Mouse (Mus musculus): ENCODE results near the gene Erich2. TPM values are rescaled to one million over a fixed set of nuclear protein-coding genes. Genes with fewer than 3 reads are reported as not detected.
"Not testable (repeated sequence)": the region's sequence is repeated elsewhere in the genome, so short reads cannot be mapped to it uniquely, and the experiment has no call there.

Erich2 gene
- polyA plus RNA-seq, 1 experiment from 2014 or later, result not detected

DNA sequence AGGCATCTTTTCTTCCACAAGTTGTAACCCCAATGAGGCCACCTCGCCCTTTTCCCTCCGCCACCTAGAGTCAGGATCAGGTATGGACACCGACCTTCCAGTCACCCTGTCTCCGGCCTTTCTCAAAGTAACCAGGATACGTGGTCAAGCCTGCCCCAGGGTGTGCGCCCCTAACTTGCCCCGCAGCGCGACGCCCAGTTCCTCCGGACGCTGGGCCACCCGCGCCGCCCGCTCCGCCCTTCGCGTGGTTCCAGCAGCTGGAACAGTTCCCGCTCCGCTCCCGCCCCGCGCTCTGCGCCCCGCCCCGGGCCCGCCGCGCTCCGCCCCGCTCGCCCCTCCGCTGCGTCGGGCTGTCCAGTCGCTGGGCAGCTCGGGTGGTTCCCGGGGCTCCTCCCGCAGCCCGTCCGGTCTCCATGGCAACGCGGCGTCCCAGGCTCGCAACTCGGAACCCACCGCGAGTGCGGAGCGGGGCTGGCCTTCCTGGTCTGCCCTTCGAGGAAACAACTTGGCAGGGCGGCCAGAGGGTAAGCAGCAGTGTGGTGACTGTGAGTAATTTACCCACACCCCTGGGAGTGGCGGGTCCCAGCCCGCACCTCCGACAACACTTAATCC is 508 bp downstream of the Erich2 start:
- Histone ChIP-seq H3K9me3 (replicated peaks; ENCODE audit: control insufficient read depth, low read length) (no peaks in the 10 kb centered on the region), H3K27ac (ENCODE audit: low read length) (no peak overlapping the region), H3K4me2 (ENCODE audit: low read depth, low read length) (peak overlapping the region; percentile 68), H3K36me3 (ENCODE audit: control insufficient read depth, insufficient read depth) (no peaks in the 10 kb centered on the region), H3K27me3 (ENCODE audit: control insufficient read depth, insufficient read depth, low read depth, low read length) (peaks cover 13% of the 10 kb centered on the region), H3K4me3 (ENCODE audit: low read depth, low read length) (peak overlapping the region; percentile 56), H3K4me1 (ENCODE audit: control insufficient read depth, low read depth, low read length) (no peaks in the 10 kb centered on the region; the same call in 1 of the 2 replicates), H3K9ac (ENCODE audit: low read depth, low read length) (no peak overlapping the region)
- WGBS (ENCODE audit: insufficient replicate concordance), result under 1% methylated on average over 52 of the region's 56 CpGs
- peak; percentile 80 for ATAC-seq (ENCODE audit: low read depth)

DNA sequence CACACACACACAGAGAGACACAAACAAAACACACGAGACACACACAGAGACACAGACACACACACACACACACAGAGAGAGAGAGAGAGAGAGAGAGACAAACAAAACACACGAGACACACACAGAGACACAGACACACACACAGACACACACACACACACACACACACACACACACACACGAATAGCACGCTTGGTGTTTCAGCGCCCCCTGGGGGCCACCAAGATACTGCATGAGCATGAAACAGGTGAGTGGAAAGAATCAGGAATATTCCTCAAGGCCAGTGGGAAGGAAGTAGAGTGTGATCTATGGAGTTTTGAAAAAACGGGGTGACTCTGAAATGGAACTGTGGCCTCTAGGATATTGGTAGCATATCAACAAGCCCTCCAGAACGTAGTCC is 29.7 kb downstream of the Erich2 start:
- not testable (repeated sequence) for H3K4me1 ChIP-seq (ENCODE audit: control insufficient read depth, low read depth, low read length); H3K27ac ChIP-seq (ENCODE audit: low read length); H3K9ac ChIP-seq (ENCODE audit: low read depth, low read length); ATAC-seq (ENCODE audit: low read depth); H3K9me3 ChIP-seq (replicated peaks; ENCODE audit: control insufficient read depth, low read length); H3K4me3 ChIP-seq (ENCODE audit: low read depth, low read length); H3K4me2 ChIP-seq (ENCODE audit: low read depth, low read length); H3K27me3 ChIP-seq (ENCODE audit: control insufficient read depth, insufficient read depth, low read depth, low read length); H3K36me3 ChIP-seq (ENCODE audit: control insufficient read depth, insufficient read depth)
- 29% methylated on average over 7 of the region's 7 CpGs for WGBS (ENCODE audit: insufficient replicate concordance)

DNA sequence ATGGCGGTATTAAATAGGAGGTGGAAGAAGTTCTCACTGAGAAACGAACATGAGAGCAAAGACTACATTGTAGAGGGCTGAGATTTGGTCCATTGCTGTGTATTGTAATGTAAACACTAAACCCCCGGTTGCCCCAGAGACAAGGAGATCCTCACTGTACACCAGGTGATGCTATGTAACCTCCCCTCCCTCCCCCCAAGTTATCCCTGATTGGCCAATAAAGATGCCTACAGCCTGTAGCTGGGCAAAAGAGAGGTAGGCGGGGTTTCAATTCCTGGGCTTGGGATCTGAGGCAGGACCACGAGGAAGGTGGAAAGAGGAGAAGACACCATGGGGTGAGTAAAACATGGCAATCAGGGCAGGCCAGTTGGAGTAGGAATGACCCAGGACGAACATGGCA is 42.1 kb downstream of the Erich2 start:
- ATAC-seq (ENCODE audit: low read depth), result no peak
- no peak overlapping the region for H3K9ac ChIP-seq (ENCODE audit: low read depth, low read length)
- H3K27ac ChIP-seq (ENCODE audit: low read length), result no peak overlapping the region
- H3K9me3 ChIP-seq (replicated peaks; ENCODE audit: control insufficient read depth, low read length), result no peaks in the 10 kb centered on the region
- no peak overlapping the region for H3K4me3 ChIP-seq (ENCODE audit: low read depth, low read length)
- no peaks in the 10 kb centered on the region for H3K4me1 ChIP-seq (ENCODE audit: control insufficient read depth, low read depth, low read length)
- no peaks in the 10 kb centered on the region for H3K27me3 ChIP-seq (ENCODE audit: control insufficient read depth, insufficient read depth, low read depth, low read length)
- 39% methylated on average over 6 of the region's 6 CpGs for WGBS (ENCODE audit: insufficient replicate concordance)
- no peaks in the 10 kb centered on the region for H3K36me3 ChIP-seq (ENCODE audit: control insufficient read depth, insufficient read depth)
- H3K4me2 ChIP-seq (ENCODE audit: low read depth, low read length), result no peak overlapping the region

DNA sequence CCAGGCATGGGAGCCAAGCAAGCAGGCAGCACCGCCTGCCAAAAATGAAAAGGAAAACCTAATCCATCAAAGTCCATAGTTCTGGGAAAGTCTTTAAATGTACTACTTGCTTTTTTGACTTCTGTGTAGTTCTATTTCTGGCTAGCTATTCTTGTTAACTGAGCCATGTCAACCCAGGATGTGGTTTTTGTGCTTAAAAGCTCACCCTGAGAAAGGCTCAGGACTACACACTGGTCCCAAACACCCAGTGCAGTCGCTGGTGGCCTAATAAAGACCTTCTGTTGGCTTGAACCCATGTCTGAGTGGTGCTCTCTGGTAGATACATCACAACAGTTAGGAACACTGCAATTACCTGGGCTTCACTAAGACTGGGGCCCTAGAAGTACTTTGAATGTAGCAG is 42.8 kb downstream of the Erich2 start:
- no peaks in the 10 kb centered on the region for H3K36me3 ChIP-seq (ENCODE audit: control insufficient read depth, insufficient read depth)
- ATAC-seq (ENCODE audit: low read depth), result no peak
- 42% methylated on average over 2 of the region's 2 CpGs for WGBS (ENCODE audit: insufficient replicate concordance)
- H3K27me3 ChIP-seq (ENCODE audit: control insufficient read depth, insufficient read depth, low read depth, low read length), result no peaks in the 10 kb centered on the region
- H3K4me1 ChIP-seq (ENCODE audit: control insufficient read depth, low read depth, low read length), result no peaks in the 10 kb centered on the region
- H3K27ac ChIP-seq (ENCODE audit: low read length), result no peak overlapping the region
- H3K4me3 ChIP-seq (ENCODE audit: low read depth, low read length), result no peak overlapping the region
- no peak overlapping the region for H3K4me2 ChIP-seq (ENCODE audit: low read depth, low read length)
- no peak overlapping the region for H3K9ac ChIP-seq (ENCODE audit: low read depth, low read length)
- H3K9me3 ChIP-seq (replicated peaks; ENCODE audit: control insufficient read depth, low read length), result no peaks in the 10 kb centered on the region

DNA sequence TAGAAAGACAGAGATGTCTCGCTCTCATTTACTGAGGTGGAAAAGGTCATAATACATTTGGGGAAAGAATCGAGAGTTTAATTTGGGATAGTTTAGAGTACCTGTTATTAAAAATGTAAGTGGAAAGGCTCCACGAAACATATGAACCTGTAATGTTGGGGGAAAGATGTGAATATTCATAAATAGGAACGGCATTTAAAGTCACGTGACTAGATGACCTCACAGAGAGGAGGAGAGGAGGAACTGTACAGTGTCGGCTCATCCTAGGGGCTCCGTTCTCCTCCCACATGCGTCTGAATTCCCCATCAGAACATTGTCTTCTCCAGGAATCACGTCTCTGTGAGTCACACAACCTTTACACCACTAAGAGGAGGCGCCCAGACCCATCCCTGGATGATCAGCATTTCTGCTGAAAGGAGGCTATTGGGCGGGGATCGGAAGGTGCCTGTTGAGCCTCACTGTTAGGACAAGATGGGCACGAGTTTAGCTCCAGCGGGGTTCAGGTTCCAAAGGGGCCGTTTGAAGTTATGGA is 43.5 kb downstream of the Erich2 start:
- H3K36me3 ChIP-seq (ENCODE audit: control insufficient read depth, insufficient read depth), result no peaks in the 10 kb centered on the region
- H3K4me3 ChIP-seq (ENCODE audit: low read depth, low read length), result no peak overlapping the region
- H3K9me3 ChIP-seq (replicated peaks; ENCODE audit: control insufficient read depth, low read length), result no peaks in the 10 kb centered on the region
- no peaks in the 10 kb centered on the region for H3K4me1 ChIP-seq (ENCODE audit: control insufficient read depth, low read depth, low read length)
- no peak overlapping the region for H3K9ac ChIP-seq (ENCODE audit: low read depth, low read length)
- 62% methylated on average over 15 of the region's 15 CpGs for WGBS (ENCODE audit: insufficient replicate concordance)
- H3K27ac ChIP-seq (ENCODE audit: low read length), result no peak overlapping the region
- no peak overlapping the region for H3K4me2 ChIP-seq (ENCODE audit: low read depth, low read length)
- no peak for ATAC-seq (ENCODE audit: low read depth)
- H3K27me3 ChIP-seq (ENCODE audit: control insufficient read depth, insufficient read depth, low read depth, low read length), result no peaks in the 10 kb centered on the region

DNA sequence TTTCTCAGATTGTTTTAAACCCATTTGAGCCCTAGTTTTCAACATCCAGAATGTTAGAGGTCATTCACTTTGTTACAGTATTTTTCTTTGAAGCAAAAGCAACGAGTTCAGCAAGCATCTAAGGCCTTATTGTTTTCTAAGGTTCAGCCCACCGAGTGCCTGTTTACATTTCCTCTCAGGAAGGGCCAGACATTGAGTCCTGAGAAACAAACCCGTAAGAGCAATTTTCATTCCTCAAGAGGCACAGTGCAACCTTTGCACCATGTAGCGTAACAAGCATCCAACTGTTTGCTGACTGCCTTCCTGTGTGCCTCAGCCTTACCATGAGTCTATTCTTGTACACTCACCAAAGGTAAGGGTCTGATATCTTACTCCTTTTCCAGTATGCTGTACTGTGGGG is 44.2 kb downstream of the Erich2 start, which contains the start of gene Gad1:
TSS of gene Gad1 (plus strand) at position 301 of the 400 bp plus-strand sequence.
- H3K4me2 ChIP-seq (ENCODE audit: low read depth, low read length), result no peak within 1 kb of the TSS
- H3K4me3 ChIP-seq (ENCODE audit: low read depth, low read length), result no peak within 1 kb of the TSS
- H3K27me3 ChIP-seq (ENCODE audit: control insufficient read depth, insufficient read depth, low read depth, low read length), result peaks cover 3% of the 10 kb centered on the region
- H3K9ac ChIP-seq (ENCODE audit: low read depth, low read length), result no peak within 1 kb of the TSS
- ATAC-seq (ENCODE audit: low read depth), result no peak
- H3K9me3 ChIP-seq (replicated peaks; ENCODE audit: control insufficient read depth, low read length), result no peaks in the 10 kb centered on the region
- no peaks in the 10 kb centered on the region for H3K36me3 ChIP-seq (ENCODE audit: control insufficient read depth, insufficient read depth)
- no peak within 1 kb of the TSS for H3K27ac ChIP-seq (ENCODE audit: low read length)
- H3K4me1 ChIP-seq (ENCODE audit: control insufficient read depth, low read depth, low read length), result no peaks in the 10 kb centered on the region
- WGBS (ENCODE audit: insufficient replicate concordance), result 38% methylated on average over 4 of the region's 4 CpGs

DNA sequence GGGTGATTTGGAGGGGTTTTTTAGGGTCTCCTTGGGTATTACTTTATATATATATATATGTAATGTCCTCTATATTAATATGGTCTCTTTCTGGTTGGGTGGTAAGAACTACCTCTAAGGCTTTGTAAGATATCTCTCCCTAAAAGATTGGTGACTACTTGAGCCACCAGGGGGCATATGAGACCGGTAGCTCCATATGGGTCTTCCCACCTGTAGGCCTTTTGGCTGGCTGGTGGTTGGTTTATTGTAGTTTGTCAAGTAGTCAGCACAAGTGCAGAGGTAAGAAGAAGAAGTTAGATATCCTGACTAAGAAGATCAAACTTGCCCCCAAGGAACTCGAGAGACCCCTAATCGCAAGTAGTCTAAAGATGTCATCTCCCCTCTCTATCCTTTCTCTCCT is 45.2 kb downstream of the Erich2 start:
- no peak overlapping the region for H3K4me2 ChIP-seq (ENCODE audit: low read depth, low read length)
- no peak overlapping the region for H3K4me3 ChIP-seq (ENCODE audit: low read depth, low read length)
- ATAC-seq (ENCODE audit: low read depth), result no peak
- WGBS (ENCODE audit: insufficient replicate concordance), result 70% methylated on average over 3 of the region's 3 CpGs
- H3K9ac ChIP-seq (ENCODE audit: low read depth, low read length), result no peak overlapping the region
- no peaks in the 10 kb centered on the region for H3K4me1 ChIP-seq (ENCODE audit: control insufficient read depth, low read depth, low read length)
- H3K36me3 ChIP-seq (ENCODE audit: control insufficient read depth, insufficient read depth), result no peaks in the 10 kb centered on the region
- no peak overlapping the region for H3K27ac ChIP-seq (ENCODE audit: low read length)
- H3K9me3 ChIP-seq (replicated peaks; ENCODE audit: control insufficient read depth, low read length), result no peaks in the 10 kb centered on the region
- H3K27me3 ChIP-seq (ENCODE audit: control insufficient read depth, insufficient read depth, low read depth, low read length), result peaks cover 7% of the 10 kb centered on the region

DNA sequence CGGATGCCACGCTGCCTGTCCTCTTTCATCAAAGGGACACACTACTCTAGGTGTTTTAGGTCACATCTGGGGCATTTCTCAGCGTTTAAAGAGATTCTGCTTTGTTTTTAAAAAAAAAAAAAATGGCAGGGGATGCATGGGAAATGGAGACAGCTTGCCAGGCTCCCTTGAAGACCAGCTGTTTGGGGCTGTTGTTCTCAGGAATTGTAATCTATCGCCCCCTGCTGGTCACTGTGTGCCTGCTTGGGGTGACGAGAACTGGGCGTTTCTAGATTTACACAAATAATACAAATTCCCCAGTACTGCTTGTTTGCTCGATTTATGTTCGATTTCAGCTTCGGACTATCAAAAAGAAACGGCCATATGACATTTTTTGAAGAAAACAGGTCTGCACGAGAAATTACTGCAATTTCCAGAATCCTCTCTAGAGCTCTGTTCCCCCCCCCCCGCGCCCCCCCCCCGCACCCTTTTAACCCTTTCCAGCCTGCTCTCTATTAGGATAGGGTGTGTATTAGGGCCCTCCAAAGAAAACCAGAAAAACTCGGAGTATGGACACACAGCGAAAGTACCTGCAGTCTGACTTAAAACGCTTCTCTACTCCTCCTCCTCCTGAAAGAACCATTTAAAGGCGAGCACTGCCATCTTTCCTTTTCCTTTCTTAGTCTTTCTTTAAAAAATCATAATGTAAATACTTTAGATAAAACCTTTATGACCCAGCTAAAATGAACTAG is 49.7 kb downstream of the Erich2 start:
- Histone ChIP-seq H3K4me2 (ENCODE audit: low read depth, low read length) (no peak overlapping the region), H3K4me1 (ENCODE audit: control insufficient read depth, low read depth, low read length) (no peaks in the 10 kb centered on the region), H3K4me3 (ENCODE audit: low read depth, low read length) (no peak overlapping the region), H3K27me3 (ENCODE audit: control insufficient read depth, insufficient read depth, low read depth, low read length) (peaks cover 51% of the 10 kb centered on the region), H3K9ac (ENCODE audit: low read depth, low read length) (no peak overlapping the region), H3K36me3 (ENCODE audit: control insufficient read depth, insufficient read depth) (no peaks in the 10 kb centered on the region), H3K9me3 (replicated peaks; ENCODE audit: control insufficient read depth, low read length) (no peaks in the 10 kb centered on the region), H3K27ac (ENCODE audit: low read length) (no peak overlapping the region)
- no peak for ATAC-seq (ENCODE audit: low read depth)
- 6% methylated on average over 17 of the region's 18 CpGs for WGBS (ENCODE audit: insufficient replicate concordance)

DNA sequence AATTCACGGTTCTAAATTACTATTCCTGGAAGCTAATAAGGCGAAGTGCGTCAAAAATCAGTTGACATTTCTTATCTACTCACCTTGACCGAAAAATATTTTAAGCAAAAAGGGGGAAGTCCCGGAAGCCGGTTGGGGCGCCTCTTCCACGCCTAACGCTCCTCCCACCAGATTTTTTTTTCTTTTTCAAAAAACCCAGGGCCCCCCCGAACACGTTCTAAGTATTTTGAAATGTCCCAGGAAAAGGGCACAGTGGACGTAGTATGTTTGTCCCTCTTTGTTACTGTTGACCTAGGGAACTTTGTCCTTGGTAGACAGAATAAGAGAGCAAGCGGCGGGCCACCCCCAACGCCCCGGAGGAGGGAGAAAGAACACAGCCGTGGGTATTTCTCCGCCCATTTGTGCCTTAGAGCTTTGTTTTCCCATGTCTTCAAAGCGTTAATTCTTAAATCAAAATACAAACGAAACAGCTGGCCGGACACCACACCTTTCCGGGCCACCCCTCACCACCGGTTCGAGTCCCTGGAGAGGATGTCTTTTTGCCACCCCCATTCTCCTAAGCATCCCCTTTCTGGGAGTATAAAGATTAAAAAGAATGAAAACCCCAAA is 50.3 kb downstream of the Erich2 start:
- H3K9ac ChIP-seq (ENCODE audit: low read depth, low read length), result no peak overlapping the region
- no peak overlapping the region for H3K4me3 ChIP-seq (ENCODE audit: low read depth, low read length)
- no peak for ATAC-seq (ENCODE audit: low read depth)
- H3K27me3 ChIP-seq (ENCODE audit: control insufficient read depth, insufficient read depth, low read depth, low read length), result peaks cover 58% of the 10 kb centered on the region
- H3K27ac ChIP-seq (ENCODE audit: low read length), result no peak overlapping the region
- H3K9me3 ChIP-seq (replicated peaks; ENCODE audit: control insufficient read depth, low read length), result no peaks in the 10 kb centered on the region
- 8% methylated on average over 24 of the region's 24 CpGs for WGBS (ENCODE audit: insufficient replicate concordance)
- H3K36me3 ChIP-seq (ENCODE audit: control insufficient read depth, insufficient read depth), result no peaks in the 10 kb centered on the region
- no peak overlapping the region for H3K4me2 ChIP-seq (ENCODE audit: low read depth, low read length)
- no peaks in the 10 kb centered on the region for H3K4me1 ChIP-seq (ENCODE audit: control insufficient read depth, low read depth, low read length)
